Mouse (Mus musculus) ES-Bruce4 (cell line): ENCODE results near the gene Hspa4.

ENCODE experiments used
- CTCF ChIP-seq: IDR thresholded peaks from one replicate; pipeline ENCODE4 v1.8.1; 2011; ENCODE audit warnings: low read depth, low read length
- EP300 ChIP-seq: IDR thresholded peaks from 2 replicates; pipeline ENCODE4 v1.6.1; 2011; ENCODE audit warnings: low read depth, low read length; ENCODE audit not compliant: insufficient read depth
- POLR2A ChIP-seq: IDR thresholded peaks from one replicate; pipeline ENCODE4 v1.8.1; 2011; ENCODE audit warnings: low read length; ENCODE audit not compliant: insufficient read depth

DNA sequence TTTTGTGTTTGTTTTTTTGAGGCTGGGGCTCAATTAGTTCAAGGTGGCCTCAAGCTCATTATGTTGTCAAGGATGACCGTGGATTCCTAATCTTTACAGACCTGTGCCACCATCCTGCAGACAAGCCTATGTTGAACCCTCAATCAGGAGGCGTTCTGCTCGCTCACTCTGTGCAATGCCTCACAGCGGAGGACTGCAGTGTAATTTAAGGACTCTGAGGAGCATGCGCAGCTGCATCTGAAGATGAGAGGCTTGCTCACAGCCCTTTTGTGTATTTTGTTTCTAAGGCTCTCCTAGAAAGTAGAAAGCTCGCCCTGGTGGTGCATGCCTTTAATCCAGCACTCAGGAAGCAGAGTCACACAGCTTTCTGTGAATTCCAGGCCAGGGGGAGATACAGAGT lies 16.7 kb upstream of the Hspa4 start:
- TF ChIP-seq EP300 (no peak), CTCF (no peak), POLR2A (no peak)
